Mouse (Mus musculus) heart, postnatal 10 days (tissue): ENCODE measurements around the gene Hal. TPM values are rescaled to one million over a fixed set of nuclear protein-coding genes. Genes with fewer than 3 reads are reported as not detected.
A peak's percentile ranks its signal among the peaks of the same experiment; 100 is the strongest.

Source experiments
- DNase-seq, 2 experiments: peaks; one replicate each; pipeline ENCODE4 v3.0.0; 2021
- intact Hi-C: fragments of 180-260 bp; cut with DNase I; formaldehyde crosslinking; loops from one replicate; pipeline ENCODE4 v1.15.1; 2025
- total RNA-seq, 2 experiments: library from RNA; stranded (reverse); gene quantifications; 2 replicates each; pipeline ENCODE4 v1.2.3; 2021

Gene Hal
- total RNA-seq, 2 experiments from 2014 or later: not detected

GRCm38 (mm10) chr10:93509532-93510153 is 21.1 kb downstream of the Hal start:
- intact Hi-C loops: no loop called here
- no peak for DNase-seq

- intact Hi-C loops: no loop called here
- no peak for DNase-seq
Observed at GRCm38 (mm10) chr10:93515419-93515818, 26.9 kb downstream of the Hal start.

- DNase-seq: no peak
- intact Hi-C loops: no loop called here
Observed at GRCm38 (mm10) chr10:93515927-93516326, 27.4 kb downstream of the Hal start.

- intact Hi-C loops: no loop called here
- no peak for DNase-seq
Observed at GRCm38 (mm10) chr10:93517754-93518153, 29.2 kb downstream of the Hal start.

GRCm38 (mm10) chr10:93518186-93518585 is 29.6 kb downstream of the Hal start:
- no peak for DNase-seq
- intact Hi-C loops: no loop called here

GRCm38 (mm10) chr10:93518620-93519019 is 30.1 kb downstream of the Hal start:
- intact Hi-C loops: no loop called here
- no peak for DNase-seq

GRCm38 (mm10) chr10:93519159-93519558 is 30.6 kb downstream of the Hal start:
- intact Hi-C loops: no loop called here
- no peak for DNase-seq

GRCm38 (mm10) chr10:93519756-93520155 is 31.2 kb downstream of the Hal start:
- no peak for DNase-seq

GRCm38 (mm10) chr10:93520994-93521393 is 32.4 kb downstream of the Hal start:
- DNase-seq: no peak
- intact Hi-C loops: no loop called here

More at GRCm38 (mm10) chr10:93519756-93520155, 31.2 kb downstream of the Hal start:
- intact Hi-C loops: no loop called here

- no peak for DNase-seq
- intact Hi-C loops: no loop called here
Observed at GRCm38 (mm10) chr10:93525329-93525728, 36.8 kb downstream of the Hal start.

- intact Hi-C loops: no loop called here
- no peak for DNase-seq
Observed at GRCm38 (mm10) chr10:93538287-93538686, 49.7 kb downstream of the Hal start.

GRCm38 (mm10) chr10:93538818-93539217 is 50.2 kb downstream of the Hal start:
- intact Hi-C loops: no loop called here
- no peak for DNase-seq

- DNase-seq: peak; percentile 86 to 88
- intact Hi-C loops: loop anchor here (10.0 kb wide), 2 partner anchors 245 to 495 kb away; no protein-coding TSS in a partner anchor
Observed at GRCm38 (mm10) chr10:93539775-93540430, 51.3 kb downstream of the Hal start, which contains the start of gene Amdhd1. Amdhd1 (minus strand) TSS chr10:93540033.

GRCm38 (mm10) chr10:93540431-93541210 is 52.1 kb downstream of the Hal start, which contains the start of gene Ccdc38:
Ccdc38 (plus strand) TSS chr10:93540632.
- intact Hi-C loops: loop anchor here (10.0 kb wide), 2 partner anchors 246 to 496 kb away; no protein-coding TSS in a partner anchor
- DNase-seq: peak; percentile 12 to 22

GRCm38 (mm10) chr10:93541585-93541984 is 53.0 kb downstream of the Hal start:
- intact Hi-C loops: loop anchor here (10.0 kb wide), 2 partner anchors 247 to 497 kb away; no protein-coding TSS in a partner anchor

GRCm38 (mm10) chr10:93542356-93542755 is 53.8 kb downstream of the Hal start:
- DNase-seq: no peak
- intact Hi-C loops: loop anchor here (10.0 kb wide), 2 partner anchors 248 to 498 kb away; no protein-coding TSS in a partner anchor

More at GRCm38 (mm10) chr10:93541585-93541984, 53.0 kb downstream of the Hal start:
- DNase-seq: no peak

GRCm38 (mm10) chr10:93543176-93543575 is 54.6 kb downstream of the Hal start:
- intact Hi-C loops: loop anchor here (10.0 kb wide), 2 partner anchors 248 to 498 kb away; no protein-coding TSS in a partner anchor
- no peak for DNase-seq

GRCm38 (mm10) chr10:93544172-93544571 is 55.6 kb downstream of the Hal start:
- DNase-seq: no peak
- intact Hi-C loops: loop anchor here (10.0 kb wide), 2 partner anchors 249 to 499 kb away; no protein-coding TSS in a partner anchor

GRCm38 (mm10) chr10:93547741-93548270 is 59.2 kb downstream of the Hal start:
- no peak for DNase-seq
- intact Hi-C loops: loop anchor here (2.0 to 10.0 kb wide), 3 partner anchors 123 to 503 kb away; no protein-coding TSS in a partner anchor

GRCm38 (mm10) chr10:93548991-93549390 is 60.4 kb downstream of the Hal start:
- DNase-seq: peak; percentile 81 to 86
- intact Hi-C loops: loop anchor here (1.0 to 10.0 kb wide), 4 partner anchors 63 to 504 kb away; no protein-coding TSS in a partner anchor
